Mouse (Mus musculus) CD4-positive helper T cell, adult 2 months (primary cell): ENCODE results near the gene Fshr.
"Not testable (repeated sequence)": the region's sequence is repeated elsewhere in the genome, so short reads cannot be mapped to it uniquely, and the experiment has no call there.

Experiments
- DNase-seq: peaks from one replicate; pipeline ENCODE4 v3.0.0-alpha.2; 2012; ENCODE audit warnings: low read depth, missing footprints, low spot score

Fshr gene

DNA sequence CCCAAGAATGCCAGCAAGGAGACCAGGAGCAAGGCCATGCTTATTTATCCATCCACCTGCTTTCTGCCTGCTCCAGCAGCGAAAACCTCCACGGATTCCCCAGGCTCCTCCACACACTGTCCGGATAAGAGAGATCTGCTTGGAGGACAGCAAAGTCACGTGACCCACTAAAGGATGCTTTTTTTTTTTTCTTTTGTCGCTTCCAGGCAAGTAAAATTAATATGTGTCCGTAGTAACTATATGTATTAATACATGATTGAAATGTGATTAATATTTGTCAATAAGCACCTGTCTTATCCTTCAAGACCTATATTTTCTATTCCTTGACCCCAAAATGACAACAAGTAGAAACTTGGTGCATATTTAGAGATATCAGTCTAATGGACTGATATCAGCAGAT, at the start of gene Fshr:
Gene Fshr, minus strand, starts transcription at position 101 of the 400 bp plus-strand sequence.
- DNase-seq, result no peak

DNA sequence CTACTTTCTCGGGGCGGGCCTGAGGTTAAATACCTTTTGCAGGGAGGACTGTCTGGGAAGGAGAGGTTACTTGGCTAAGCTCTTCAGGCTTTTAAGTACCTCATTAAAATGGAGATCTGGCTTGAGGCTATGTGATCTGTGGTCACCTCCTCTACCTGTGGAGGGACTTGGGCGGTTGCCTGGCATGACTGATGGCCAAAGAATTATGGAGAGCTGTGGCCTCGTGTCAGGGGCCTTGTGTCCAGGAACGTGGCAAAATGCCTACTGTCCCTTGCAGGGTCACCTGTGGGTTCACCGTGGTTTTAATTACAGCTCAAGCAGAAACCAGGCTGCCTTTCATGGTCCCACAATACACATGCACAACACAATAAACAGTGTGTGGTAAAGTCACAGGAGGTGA, 1.7 kb upstream of the Fshr start:
- no peak for DNase-seq

DNA sequence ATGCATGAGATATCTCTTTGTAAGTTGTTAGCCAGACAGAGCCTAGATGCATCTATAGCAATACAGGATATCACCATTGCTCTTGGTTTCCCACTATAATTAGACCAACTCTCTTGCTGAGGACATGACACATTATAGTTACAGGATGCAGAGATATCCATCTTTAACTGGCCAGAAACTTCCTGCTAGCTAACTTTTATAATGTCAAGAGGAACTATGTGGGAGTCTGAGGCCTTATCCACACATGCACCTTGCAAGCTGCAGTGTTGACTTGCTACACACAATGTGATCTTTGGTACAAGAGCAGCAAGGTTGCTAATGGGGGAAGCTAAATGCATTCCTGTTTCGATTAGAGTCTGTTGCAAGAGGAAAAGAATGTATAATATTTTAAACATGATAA, 26.9 kb downstream of the Fshr start:
- DNase-seq, result no peak

DNA sequence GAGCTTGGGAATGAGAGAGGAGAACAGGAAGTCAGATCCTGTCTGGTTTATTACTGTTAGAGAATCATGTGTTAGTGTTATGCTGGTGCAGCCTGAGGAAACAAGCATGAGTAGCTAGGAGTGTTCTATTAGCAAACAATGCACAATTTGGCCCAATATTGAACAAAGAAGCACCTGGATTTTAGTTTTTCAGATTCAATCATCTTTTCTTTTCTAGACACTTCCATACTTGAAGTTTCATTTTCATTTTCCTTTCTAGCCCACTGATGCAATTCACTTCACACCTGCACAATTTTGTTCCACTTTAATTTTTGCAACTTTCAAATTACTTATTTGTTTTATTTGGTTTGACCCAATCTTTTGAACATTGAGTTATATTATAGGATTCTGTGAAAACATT, 35.7 kb downstream of the Fshr start:
- DNase-seq, result no peak

DNA sequence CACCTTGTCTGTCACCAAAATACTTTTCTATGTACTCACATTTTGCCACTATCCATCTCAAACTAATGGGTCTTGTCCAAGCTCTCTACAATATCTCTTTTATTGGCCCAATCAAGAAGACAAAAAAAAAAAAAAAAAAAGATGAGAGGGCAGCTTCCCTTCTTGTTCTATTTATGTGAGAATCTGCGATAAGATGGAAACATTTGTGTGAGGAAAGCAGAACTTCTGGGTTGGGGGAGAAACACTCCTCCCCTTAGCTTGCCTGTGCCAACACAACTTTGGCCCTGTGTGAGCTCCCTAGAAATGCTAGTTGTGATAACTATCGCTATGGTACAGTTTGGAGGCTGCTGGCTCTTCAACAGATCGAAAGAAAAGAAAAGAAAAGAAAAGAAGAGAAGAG, 38.0 kb downstream of the Fshr start:
- DNase-seq, result no peak

DNA sequence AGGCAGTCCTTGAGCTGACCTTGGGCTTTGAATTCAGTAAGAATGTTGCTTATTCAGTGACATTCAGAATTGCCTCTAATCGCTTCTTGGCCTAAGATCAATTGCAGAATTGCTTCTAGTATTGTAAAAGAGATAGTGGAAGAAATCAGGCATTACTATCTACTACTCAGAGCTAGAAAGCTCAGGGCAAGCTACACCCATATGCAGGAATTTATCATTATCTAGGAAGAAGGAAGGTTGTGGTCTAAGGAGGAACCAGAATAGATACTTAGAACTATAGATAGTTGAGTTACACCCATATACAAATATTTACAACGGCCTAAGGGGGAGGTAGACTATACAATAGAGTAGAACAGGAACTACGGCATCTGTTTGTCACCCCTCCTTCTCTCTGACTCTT, 41.1 kb downstream of the Fshr start:
- DNase-seq, result not testable (repeated sequence)

DNA sequence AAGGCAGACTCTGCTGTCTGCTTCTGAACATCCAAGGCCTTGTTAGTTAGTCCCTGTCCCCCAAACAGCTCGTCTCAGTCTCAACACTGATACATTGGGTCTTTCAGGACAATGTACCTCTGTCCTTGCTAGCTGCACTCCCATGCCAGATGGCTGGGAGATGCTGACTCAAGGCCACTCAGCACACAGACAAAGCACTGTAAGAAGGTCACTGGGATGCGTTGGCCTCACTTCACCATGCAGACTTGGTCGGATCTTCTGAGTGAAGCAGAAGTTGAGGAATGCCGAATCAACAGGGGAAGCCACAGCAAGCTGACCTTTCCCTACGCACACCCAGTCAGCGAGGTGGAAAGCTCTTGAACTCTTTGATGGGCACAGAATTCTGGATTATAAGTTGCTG, 55.7 kb downstream of the Fshr start:
- DNase-seq, result no peak

DNA sequence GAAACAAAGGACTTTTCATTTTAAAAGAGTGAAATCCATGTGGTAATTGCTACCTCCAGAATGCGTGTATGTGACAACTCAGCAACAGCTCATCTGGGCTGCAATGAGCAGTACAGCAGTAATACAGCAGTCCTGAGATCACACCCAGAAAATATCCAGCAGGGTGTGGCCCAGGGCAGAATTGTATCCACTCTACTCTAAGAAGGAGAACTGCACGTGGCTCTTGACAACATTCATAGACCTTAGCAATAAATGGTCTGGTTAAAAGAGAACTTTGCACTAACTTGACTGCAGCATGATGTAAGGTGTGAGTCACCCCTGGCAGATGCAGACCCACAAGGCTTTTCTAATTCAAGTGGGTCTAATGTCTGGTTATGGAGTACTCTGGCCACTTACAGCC, 80.5 kb downstream of the Fshr start:
- no peak for DNase-seq

DNA sequence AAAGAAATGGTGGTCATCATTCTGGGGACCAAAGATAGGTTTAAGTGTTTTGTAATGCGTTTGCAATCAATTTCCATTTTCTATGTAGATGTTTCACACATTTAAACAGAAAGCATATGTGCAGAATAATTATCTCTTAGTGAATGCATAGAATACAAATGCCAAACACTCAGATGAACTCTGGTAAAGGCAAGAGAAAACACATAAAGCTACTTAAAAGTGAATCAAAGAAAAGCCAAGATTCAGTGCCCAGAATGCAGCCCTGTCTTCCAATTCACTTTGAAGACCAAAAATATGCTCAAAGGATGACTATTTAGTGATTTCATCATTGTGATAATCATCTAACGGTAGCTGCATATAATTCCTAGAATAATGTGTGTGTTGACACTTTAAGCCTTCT, 81.2 kb downstream of the Fshr start:
- no peak for DNase-seq

DNA sequence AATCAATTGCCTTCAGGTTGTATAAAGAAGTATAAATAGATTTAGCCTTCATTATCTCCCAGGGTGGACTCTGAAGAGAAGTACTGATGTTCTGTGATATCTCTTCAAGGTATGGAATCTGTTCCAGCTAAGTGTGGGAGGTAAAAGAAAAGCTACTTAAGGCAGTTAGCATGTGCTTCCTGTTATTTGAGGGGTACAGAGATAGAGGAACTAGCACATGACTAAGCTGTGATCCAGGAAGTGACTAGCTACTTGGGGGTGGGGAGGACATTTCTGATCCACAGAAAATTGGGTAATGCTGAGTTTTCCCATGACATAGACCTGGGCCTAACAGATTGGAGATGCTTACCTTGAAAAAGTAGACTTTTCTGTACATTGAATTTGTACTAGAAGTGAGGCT, 86.5 kb downstream of the Fshr start:
- DNase-seq, result no peak

DNA sequence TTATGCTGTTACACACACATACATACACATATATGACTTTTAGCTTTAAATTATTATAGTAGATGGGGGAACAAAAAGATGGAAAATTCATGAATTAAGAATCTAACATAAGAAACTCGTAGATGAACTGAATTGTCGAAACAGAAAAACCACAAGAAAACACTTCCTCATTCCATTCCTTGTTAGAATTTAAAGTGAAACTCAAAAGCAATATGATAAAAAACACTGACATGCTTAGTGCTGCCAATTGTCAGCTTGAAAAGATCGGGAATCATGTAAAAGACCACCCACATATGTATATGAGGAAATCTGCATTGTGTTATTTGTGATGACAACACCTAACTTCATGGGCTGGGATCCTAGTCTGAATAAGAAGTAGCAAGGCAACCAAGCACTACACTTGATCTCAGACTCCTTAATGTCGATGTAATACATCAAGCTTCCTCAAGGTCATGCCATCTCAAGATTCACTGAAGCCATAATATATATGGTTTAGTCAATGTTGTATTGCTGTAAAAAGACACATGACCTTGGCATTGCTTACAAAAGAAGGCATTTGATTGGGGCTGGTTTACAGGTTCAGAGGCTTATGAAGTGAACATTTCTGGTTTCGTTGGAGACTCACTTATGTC, 99.6 kb downstream of the Fshr start:
- no peak for DNase-seq

DNA sequence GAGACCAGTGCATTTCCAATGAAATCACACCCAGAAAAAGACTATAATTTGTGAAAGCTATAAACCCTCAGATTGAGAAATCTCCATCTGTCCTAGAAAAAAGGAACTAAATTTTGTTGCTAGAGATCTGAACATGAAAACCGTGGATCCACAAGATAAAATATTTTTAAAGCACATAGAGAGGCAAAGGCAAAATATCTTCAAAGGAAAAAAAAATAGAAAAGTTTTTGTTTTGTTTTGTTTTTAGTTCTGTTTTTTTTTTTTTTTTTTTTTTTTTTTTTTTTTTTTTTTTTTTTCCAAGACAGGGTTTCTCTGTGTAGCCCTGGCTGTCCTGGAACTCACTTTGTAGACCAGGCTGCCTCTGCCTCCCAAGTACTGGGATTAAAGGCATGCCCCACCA, 100.7 kb downstream of the Fshr start:
- DNase-seq, result not testable (repeated sequence)

DNA sequence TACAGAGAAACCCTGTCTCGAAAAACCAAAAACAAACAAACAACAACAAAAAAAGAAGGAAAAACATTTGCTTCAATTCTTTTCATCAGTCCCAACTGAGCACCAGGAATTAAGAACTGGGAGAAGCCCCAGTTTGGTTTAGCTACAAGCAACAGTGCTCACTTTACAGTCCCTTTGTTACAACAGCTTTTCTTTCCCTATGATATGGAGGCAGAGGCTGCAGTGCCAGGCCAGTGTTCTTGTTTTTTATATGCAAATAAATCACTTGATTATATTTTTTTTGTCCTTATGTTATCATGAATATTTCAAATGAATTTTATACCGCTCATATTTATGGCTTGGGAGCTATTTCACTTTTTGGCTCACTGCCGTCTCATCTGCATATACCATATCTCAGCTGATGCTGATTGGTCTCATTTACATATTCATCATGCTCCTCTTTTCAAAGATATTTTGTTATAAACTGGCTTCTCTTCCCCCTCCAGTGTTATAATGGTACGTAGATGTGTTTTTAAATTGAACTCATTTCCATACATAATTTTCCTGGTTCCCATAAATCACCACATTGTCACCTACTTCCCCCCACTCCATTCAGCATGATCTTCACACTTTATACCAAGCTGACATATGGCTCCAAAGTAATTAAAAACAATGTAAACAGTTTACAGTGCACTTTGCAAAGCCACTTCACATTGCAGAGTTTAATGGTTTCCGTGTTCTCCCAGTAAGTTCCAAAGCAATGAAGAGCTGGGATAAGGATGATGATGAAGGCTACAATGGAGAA, 110.6 kb downstream of the Fshr start:
- no peak for DNase-seq

DNA sequence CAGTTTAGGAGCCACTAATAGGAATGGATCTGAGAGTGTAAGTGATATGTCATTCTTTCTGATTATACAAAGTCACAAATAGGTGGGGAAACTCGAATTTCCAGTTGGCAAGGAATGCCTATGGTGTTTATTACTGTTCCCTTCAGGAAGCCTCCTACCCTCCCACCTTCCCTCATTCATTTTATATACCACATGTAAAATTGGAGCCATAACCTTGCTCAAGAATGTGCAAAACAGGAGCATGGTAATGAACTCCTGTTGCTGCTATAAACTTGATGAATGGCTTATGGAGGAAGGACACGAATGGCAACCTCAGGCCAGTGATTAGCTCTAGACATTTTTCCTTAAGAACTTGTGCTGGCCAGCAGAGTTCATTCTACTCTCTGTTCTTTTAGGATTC, 117.6 kb downstream of the Fshr start:
- DNase-seq, result no peak

DNA sequence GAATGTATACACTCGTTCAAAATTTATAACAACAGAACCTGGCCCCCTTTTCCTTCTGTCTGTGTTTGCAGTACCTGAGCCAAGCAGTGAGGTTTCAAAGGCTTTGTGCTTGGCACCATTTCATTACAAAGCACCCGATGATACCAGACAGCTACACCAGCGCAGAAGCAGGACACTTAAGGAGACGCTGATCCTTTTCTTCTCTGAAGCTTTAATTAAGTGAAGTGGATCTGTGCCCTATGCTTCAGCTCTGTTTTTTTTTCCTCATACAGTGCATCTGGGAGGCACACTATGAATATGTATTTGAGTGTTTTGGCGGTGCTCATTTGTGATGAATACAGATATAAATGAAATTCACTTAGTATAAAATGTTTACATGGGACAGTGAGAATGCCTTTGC, 120.8 kb downstream of the Fshr start:
- no peak for DNase-seq

DNA sequence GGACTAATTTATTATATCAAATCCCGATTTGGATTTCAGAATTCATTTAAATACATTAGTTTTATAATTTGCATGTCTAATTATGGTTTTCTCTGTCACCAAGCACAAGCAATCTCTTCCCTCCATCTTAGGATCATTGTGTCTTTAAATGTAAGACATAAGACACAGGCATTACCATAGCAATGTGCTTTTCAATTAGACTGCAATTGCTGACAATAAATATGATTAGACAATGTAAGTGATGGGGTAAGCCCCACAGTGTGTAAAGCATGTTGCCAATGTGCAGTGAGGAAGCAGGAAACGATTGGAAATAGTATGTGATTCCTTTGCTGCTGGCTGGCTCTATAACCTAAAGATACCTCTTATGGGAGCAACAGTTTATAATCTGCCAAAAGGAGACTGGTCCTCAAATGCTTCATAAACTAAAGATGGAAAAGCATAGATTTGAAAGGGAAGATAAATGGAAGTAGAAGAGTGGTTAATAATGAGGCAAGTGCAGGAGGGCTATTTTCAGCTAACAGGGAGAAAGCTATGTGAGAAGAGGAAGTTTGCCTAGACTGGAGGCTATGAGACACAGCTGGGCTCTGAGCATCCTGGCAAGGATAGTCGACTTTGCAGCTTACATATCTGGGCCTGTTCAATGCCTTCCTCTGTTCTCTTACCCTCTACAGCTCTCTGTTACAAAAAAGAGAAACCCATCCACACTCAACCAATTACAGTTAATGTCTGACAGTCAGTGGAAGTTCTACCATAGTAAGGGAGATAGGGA, 136.0 kb downstream of the Fshr start:
- no peak for DNase-seq

DNA sequence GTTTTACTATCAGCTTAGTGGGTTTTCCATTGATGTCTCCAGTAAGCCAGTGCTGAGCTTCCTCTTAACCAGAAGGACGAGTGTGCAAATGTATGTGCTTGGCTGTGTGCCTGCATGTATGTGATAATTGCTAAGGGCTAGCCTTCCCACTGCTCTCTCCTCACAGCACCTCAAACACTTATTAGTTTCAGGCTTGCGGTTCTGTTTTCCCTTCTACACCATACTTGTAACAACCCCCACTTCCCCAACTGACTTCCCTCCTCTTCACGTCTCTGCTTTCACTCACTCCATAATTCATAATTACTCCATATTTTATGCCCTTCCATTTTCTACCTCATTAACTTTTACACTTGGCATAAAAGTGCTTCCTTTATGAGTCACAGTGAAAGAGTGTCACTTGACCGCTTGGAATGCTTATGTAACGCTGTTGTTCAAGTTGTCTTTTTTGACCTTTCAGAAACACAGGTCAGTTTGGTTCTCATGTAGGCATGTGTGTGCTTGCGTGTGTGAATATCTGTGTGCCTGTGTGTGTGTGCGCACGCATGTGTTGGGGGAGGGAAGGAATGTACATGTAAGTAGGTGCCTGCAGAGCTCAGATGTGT, 138.0 kb downstream of the Fshr start:
- DNase-seq, result no peak

DNA sequence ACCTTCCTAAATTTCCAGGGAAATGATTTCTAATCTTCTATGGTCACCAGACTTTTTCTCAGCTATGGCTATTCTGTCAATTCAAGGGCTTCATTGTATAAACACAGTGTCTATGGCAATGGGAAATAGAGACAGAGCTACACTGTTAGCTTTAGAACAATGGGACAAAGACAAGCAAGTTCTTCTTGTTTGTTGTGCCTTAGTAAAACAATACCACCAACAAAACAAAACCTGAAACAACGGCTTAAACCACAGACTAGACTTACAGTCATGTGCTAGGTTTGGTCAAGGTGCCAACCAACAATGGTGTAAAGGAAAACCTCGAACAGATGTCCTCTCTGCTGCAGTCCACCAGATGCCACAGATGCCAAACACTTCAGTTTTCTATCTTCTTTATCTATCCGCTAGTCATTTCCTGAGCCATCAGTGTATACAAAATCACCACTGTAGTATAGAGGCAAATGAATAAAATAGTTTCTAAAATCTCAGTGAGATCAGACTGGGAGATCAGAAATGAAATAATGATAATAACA, 149.4 kb downstream of the Fshr start:
- no peak for DNase-seq

DNA sequence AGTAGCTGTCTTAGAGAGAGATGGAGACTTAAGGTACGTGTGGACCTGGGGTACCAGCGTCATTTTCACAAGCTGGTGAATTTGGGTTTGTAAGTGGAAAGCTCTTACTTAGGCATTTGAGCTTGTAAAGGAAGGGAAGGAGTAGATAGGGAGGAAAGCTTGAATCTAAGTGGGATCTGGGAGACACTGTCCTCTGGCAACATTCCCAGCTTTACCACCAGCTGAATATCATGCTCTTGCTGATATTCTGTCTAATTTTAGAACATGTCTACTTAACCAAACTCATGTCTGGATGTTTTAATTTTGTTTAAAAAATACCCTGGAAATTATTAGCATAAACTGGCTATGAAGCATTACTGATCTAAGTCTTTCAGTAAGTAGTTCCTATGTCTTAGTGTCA, 151.4 kb downstream of the Fshr start:
- no peak for DNase-seq

DNA sequence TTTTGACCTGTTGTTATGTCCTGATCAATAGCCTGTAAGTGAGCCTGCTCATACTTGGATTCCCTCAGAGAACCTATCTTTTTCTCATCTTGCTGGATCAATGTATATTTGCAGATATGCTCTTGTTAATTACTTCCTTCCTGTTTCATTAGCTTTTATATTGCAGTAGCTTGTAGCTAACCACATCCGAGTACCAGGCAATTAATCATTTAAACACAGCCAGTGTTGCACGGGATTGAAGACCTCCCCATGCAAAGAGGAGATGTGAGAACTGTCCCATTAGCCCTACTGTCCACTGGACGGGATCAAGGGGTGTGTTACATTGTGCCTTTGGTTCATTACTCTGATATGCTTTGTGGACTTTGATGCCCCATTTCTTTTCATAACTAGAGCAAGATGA, 154.5 kb downstream of the Fshr start:
- no peak for DNase-seq

DNA sequence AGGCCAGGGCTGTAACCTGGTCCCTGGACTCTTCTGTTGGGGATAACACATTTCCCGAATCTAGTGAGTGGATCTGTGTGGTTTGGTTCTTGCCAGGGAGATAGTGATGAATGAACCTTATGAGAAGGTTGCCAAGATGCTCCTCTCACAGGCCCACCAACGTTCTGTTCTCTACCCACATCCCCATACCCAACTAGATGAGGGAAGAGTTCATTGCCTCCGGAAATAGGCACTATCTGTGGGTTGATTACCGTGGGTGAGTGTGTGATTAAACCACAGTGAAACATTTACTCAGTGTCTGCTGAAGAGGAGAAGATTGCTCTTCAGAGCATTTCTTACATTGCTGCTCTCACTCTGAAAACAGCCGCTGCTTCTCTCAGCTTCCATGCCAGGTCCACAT, 163.8 kb downstream of the Fshr start:
- no peak for DNase-seq

DNA sequence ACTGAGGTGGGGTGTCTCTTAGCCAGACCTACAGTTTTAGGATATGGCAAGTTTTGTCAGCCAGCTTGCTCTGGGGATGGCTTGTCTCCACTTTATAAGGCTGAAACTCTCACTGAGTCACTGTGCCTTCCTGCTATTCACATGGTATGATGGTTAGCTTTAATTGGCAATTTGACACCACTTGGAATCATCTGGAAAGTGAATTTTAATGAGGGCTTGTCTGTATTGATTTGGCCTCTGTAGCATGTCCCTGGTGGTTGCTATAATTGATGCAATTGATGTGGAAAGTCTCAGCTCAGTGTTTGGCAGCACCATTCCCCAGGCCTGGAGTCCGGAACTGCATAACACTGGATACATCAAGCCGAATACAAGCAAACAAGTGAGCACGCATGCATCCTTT, 164.4 kb downstream of the Fshr start:
- no peak for DNase-seq
